Mouse (Mus musculus) mature B cell (primary cell): Measurements from ENCODE around the gene Rsad1.

Source experiments
- in situ Hi-C: fragments of 300-500 bp; cut with MboI; formaldehyde crosslinking; loops from 2 replicates; pipeline ENCODE4 v1.14.3; 2019

Rsad1 gene

DNA sequence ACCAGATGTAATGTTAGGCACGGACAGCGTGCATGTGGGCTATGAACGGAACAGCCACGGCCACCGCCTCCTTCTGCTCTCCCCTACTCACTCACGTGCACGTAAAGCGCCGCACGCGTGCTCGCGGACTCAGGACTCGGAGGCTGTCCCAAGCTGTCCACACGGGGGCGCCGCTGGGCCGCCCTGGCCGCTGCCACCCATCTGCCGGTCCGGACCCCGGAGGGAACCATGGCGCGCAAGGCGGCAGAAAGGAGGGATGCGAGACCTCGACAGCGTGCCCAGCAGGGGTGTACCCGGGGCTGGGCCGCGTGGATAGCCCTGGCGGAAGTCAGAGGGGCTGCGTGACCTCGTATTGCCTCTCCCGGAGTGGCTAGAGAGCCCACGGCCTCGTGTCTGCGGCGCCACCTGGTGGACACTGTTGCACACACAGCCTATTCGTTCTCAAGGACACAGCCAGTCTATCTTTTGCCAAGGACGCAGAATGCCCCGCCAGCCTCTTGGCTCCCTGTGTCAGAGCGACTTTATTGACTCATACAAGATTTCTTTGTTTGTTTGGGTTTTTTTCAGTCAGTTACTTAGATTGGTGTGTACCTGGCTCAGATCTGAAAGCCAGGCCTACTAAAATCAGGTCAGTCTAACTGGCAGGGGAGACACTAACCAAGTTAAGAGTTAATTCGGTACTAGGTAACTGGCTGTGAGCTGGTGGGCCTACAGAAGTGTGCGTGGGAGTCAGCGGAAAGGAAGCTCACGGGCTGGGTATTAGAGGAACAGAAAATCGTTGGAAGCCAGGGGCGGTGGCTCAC lies at the start of gene Rsad1:
TSS of gene Rsad1 (minus strand) at position 368 of the 803 bp plus-strand sequence.
- in situ Hi-C loops = no loop called here

DNA sequence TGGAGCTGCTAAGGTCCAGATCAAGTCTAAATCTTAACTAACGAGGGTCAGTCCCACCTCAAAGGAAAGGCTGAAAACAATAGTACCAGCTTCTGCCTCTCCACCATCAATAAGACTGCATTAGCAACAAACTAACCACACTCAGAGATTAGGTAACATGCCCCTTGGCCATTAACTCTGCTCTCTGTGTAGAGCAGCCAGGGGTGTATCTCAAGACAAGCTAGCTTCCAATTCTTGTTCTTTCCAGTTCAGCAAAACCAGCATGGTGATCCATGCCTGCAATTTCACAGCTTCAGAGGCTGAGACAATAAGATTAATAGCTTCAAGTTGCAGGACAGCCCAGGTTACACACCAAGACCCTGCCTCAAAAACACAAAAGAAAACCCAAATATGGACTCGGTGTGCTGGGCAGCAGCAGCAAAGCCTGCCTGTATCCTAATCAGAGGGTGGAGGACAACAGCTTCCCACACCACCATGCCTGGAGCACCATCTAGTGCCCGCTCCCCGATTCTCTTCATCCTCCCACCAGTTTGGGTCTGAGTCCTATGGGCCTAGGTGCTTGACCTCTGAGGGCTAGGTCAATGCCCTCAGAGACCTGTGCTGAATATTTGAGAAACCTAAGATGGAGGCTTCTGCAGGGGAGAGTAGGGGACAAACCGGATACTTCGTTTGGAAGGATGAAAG lies 49.5 kb upstream of the Rsad1 start:
- in situ Hi-C loops = no loop called here

- in situ Hi-C loops = no loop called here
These were observed 48.3 kb upstream of the Rsad1 start for GRCm38 (mm10) chr11:94597319-94597718.

DNA sequence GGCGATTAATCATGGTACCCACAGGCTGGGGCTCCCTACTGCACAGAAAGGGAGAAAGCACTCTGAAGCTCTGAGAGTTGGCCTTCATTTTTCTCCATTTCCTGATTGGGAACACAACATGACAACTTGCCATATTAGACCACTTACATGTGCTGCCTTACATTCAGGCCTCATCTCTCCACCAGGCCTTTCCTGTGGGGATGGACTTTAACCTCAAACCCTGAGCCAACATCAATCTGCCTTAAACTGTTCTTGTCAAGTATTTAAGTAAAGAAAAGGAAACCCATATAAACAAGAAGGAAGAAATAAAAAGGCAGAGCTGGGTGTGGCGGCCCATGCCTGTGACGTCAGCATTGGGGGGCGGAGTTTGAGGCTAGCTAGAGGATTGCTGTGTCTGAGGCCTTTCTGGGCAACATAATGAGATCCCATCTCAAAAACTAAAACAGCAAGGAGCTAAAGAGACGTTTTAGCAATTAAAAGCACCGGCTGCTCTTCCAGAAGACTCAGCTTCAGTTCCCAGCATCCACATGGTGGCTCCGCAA lies 47.3 kb upstream of the Rsad1 start:
- in situ Hi-C loops = no loop called here

GRCm38 (mm10) chr11:94587511-94587910 lies 38.5 kb upstream of the Rsad1 start:
- in situ Hi-C loops = no loop called here

- in situ Hi-C loops = no loop called here
These were observed 36.0 kb upstream of the Rsad1 start for GRCm38 (mm10) chr11:94585091-94585490.

DNA sequence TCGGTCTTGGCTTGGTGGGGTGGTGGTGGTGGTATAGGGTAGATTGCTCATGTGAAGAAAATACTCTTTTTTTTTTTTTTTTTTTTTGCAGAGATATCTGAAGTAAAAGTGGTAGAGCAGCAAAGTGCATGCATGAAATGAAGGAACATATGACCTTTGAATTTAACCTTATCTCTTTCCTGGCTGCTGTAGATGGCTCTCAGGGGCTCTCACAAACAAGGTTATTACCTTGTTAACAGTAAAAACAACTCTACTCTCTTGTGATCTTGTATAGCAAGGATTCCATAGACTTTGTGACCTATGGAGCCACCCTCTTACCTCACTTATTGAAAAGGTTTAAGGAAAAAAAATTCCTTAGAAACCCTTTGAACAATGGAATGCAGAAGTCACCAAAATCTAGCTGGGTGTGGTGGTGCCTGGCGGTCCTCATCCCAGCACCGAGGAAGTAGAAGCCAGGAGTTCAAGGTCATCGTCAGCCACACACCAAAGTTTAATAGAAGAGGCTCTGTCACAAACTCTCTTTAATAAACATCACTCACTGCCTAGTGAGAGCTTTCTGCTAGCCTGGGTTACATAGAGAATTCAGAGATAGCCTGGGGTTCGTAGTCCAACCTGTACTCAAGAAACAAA lies 31.2 kb upstream of the Rsad1 start:
- in situ Hi-C loops = no loop called here

DNA sequence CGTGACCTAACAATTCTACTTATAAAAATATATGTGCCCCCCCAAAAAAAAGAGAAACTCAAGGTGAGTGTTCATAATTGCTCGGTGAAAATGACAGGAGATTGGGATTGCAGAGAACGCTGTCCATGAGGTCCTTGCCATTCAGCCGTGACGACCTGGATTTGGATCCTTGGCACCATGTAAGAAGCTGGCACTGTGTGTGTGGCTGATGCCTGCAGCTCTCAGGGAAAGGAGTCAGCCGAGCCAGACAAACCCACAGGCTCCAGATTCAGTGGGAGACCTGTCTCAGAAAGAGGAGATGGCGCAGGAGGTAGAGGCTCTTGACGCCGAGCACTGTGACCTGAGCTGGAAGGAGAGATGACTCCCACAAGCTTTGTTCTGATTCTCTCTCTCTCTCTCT lies 27.3 kb upstream of the Rsad1 start:
- in situ Hi-C loops = no loop called here

- in situ Hi-C loops = no loop called here
These were observed 26.0 kb upstream of the Rsad1 start for GRCm38 (mm10) chr11:94575036-94575435.

- in situ Hi-C loops = no loop called here
These were observed 25.5 kb upstream of the Rsad1 start for GRCm38 (mm10) chr11:94574560-94574959.

DNA sequence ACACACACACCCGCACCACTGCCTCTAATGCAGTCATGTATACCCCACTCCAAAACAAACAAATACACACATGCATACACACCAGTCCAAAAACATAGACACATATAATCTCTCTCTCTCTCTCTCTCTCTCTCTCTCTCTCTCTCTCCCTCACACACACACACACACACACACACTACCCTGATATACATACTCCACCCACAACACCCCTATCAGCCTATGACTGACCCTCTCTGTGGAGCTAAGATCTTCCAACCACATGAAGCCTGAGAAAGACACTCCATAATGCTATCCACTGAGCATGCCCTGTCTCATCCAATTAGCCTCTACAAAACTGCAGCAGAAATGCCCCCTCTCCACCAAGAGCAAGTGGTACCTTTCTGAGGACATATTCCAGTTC lies 22.8 kb upstream of the Rsad1 start:
- in situ Hi-C loops = no loop called here

DNA sequence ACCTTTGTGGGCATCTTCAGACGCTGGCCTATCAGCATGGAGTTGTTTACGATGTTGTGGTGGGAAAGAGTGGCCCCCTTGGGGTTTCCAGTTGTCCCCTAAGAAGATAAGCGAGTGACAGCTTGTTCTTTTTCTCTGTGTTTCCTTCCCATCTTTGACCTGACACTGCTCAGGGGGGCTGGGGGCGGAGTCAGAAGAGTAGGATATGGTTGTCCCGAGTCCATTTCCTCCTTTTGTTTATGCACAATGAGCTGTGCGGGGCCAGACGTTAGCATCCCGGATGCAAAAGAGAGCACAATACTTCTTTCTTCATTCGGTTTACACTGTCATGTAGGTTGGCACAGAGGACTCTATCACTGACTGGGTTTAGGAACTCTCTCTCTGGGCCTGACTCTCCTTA lies 21.6 kb upstream of the Rsad1 start:
- in situ Hi-C loops = no loop called here

DNA sequence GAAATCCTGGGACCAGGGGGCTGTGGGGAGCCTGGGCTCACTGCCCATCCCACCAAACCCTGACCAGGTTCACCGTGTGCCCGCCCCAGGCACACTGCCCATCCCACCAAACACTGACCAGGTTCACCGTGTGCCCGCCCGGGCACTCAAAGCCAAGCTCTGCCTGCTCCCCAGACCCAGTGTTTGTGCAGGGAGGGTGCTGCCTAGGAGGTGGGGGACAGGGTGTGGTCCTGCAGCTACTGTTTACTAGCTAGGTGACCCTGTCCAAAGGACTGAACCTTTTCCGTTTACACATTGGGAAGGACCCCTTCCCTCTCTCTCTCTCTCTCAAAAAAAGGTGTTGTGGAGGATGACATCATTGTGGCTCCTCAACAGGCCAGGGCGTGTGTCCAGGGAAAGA lies 18.3 kb upstream of the Rsad1 start:
- in situ Hi-C loops = no loop called here

- in situ Hi-C loops = no loop called here
These were observed 17.5 kb upstream of the Rsad1 start for GRCm38 (mm10) chr11:94566534-94566933.

GRCm38 (mm10) chr11:94565151-94565479 lies 16.1 kb upstream of the Rsad1 start:
- in situ Hi-C loops = no loop called here

- in situ Hi-C loops = no loop called here
These were observed 15.5 kb upstream of the Rsad1 start, which contains the start of gene Chad for GRCm38 (mm10) chr11:94564437-94565150. Gene Chad, plus strand, starts transcription at chr11:94565047.

GRCm38 (mm10) chr11:94563821-94564220 lies 14.8 kb upstream of the Rsad1 start:
- in situ Hi-C loops = no loop called here

DNA sequence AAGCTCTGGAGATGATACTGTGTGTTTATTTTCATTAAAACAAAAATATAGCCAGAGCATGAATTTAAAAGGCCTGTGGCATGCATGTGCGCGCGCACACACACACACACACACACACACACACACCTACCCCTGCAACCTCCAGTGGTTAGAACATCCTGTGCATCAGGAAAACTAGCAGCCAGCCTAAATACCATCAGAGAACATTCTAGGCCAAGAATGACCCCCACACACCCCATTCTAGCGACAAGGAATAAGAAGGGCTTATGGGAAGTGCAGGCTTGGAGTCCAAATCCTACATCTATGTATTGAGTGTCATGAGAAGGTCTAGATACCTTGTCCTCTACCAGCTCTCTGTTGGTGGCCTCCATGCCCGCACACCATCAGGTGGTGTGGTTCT lies 14.3 kb upstream of the Rsad1 start:
- in situ Hi-C loops = no loop called here

GRCm38 (mm10) chr11:94558226-94558625 lies 9.2 kb upstream of the Rsad1 start:
- in situ Hi-C loops = no loop called here

- in situ Hi-C loops = no loop called here
These were observed 1.3 kb upstream of the Rsad1 start for GRCm38 (mm10) chr11:94550442-94550744.

- in situ Hi-C loops = no loop called here
These were observed 811 bp upstream of the Rsad1 start for GRCm38 (mm10) chr11:94549691-94550441.
